Mouse (Mus musculus): ENCODE data around the gene Fdx1. TPM values are rescaled to one million over a fixed set of nuclear protein-coding genes. Genes with fewer than 3 reads are reported as not detected.

Fdx1 gene
- polyA plus RNA-seq, 1 experiment = 58.6 TPM

DNA sequence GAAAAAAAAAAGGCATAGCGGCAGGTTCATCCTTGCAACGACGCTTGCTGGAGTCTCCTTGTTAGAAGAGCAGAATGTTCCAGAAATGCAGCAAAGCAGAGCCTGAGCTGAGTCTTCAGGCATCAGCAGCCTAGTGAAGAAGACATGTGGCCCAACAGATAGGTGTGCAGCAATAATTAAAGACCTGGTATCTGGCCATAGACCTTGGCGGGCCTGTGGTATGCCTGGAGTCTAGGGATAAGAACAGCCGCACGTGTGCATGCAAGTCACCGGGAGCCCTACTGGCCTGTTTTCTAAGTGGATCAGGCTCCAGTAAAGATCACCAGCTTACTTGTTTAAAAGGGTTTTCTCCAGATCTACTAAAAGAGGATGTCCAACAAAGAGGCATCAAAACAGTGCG is 36.7 kb downstream of the Fdx1 start:
- Histone ChIP-seq H3K36me3 (ENCODE audit: control insufficient read depth, insufficient read depth, low read length) (no peaks in the 10 kb centered on the region), H3K27ac (ENCODE audit: control insufficient read depth, insufficient read depth, low read depth, low read length) (no peak overlapping the region), H3K4me1 (ENCODE audit: control insufficient read depth, insufficient read depth, low read length) (peaks cover 2% of the 10 kb centered on the region; the same call in 1 of the 2 replicates), H3K4me3 (ENCODE audit: control insufficient read depth, low read depth, low read length) (no peak overlapping the region), H3K27me3 (ENCODE audit: control insufficient read depth, insufficient read depth, low read length) (no peaks in the 10 kb centered on the region)
- TF ChIP-seq CTCF (IDR thresholded peaks at IDR 0.05; ENCODE audit: control insufficient read depth, insufficient read depth, insufficient replicate concordance, low read depth, low read length) (no peak), POLR2A (IDR thresholded peaks at IDR 0.05; ENCODE audit: control insufficient read depth, low read depth, low read length) (no peak)

DNA sequence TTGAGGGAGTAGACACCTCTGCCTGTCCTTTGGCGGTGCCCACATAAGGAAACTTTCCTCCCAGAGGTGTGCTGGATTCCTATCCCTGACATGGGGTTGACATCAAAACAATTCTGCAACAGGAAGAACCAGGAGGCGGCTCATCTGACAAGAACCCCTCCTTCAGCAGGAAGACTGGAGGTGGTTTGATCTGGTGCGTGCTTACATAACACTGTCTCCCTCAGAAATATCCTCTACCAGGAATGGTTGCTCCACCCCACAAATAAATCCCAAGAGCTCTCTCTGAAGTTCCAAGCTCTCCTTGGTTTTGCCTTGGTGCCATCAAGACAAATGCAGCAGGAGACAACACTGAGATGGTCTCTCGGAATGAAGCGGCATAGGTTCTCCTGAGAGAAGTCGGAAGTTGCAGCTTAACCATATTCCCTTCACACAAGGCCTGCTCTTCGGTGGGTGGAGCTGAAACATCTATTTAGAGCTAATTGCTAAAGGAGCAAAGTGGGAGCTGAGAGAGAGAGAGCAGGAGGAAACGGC is 38.7 kb downstream of the Fdx1 start:
- H3K27me3 ChIP-seq (ENCODE audit: control insufficient read depth, insufficient read depth, low read length) = no peaks in the 10 kb centered on the region
- no peak for TF ChIP-seq CTCF (IDR thresholded peaks at IDR 0.05; ENCODE audit: control insufficient read depth, insufficient read depth, insufficient replicate concordance, low read depth, low read length)
- H3K4me1 ChIP-seq (ENCODE audit: control insufficient read depth, insufficient read depth, low read length) = peaks cover 2% of the 10 kb centered on the region; the same call in 1 of the 2 replicates
- H3K4me3 ChIP-seq (ENCODE audit: control insufficient read depth, low read depth, low read length) = no peak overlapping the region
- no peak overlapping the region for H3K27ac ChIP-seq (ENCODE audit: control insufficient read depth, insufficient read depth, low read depth, low read length)
- no peaks in the 10 kb centered on the region for H3K36me3 ChIP-seq (ENCODE audit: control insufficient read depth, insufficient read depth, low read length)

DNA sequence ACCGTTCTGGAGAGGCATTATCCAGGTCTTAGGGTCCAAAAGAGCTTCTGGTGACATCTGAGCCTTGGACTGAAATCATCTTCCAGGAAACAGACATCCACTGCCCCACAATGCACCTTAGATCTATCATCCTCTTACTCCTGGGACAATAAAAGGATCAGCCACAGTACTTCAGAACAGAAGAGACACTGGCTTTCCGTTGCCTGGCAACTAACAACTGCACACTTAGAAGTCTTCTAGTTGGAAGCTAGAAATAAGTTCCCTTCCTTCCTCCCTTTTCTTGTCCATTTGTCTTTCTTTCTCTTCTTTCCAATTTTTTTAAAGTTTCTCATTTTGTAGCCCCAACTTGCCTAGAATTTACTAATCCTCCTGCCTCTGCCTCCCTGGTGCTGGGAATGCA is 40.6 kb downstream of the Fdx1 start:
- H3K27me3 ChIP-seq (ENCODE audit: control insufficient read depth, insufficient read depth, low read length) = no peaks in the 10 kb centered on the region
- no peak overlapping the region for H3K4me3 ChIP-seq (ENCODE audit: control insufficient read depth, low read depth, low read length)
- TF ChIP-seq CTCF (IDR thresholded peaks at IDR 0.05; ENCODE audit: control insufficient read depth, insufficient read depth, insufficient replicate concordance, low read depth, low read length) = no peak
- H3K36me3 ChIP-seq (ENCODE audit: control insufficient read depth, insufficient read depth, low read length) = no peaks in the 10 kb centered on the region
- H3K4me1 ChIP-seq (ENCODE audit: control insufficient read depth, insufficient read depth, low read length) = no peaks in the 10 kb centered on the region
- no peak overlapping the region for H3K27ac ChIP-seq (ENCODE audit: control insufficient read depth, insufficient read depth, low read depth, low read length)

DNA sequence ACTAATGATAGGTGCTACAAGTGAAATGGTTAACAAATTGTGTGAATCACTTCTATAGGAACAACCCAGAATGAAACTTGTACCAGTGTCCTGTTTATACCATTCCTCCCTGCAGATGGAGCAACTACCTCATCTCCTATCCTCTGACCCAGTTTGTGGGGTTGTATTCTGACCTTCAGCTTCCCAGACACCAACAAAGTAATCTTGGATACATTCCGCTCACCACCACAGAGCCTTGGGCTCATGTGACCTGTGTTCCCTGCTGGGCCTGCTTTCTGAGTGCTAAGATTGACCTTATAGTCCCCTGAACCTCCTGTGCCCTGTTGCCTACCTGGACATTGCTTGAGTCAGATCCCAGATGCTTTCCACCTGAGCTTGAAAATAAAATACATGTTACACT is 47.8 kb downstream of the Fdx1 start:
- TF ChIP-seq POLR2A (IDR thresholded peaks at IDR 0.05; ENCODE audit: control insufficient read depth, low read depth, low read length) (no peak), CTCF (IDR thresholded peaks at IDR 0.05; ENCODE audit: control insufficient read depth, insufficient read depth, insufficient replicate concordance, low read depth, low read length) (no peak)
- Histone ChIP-seq H3K27me3 (ENCODE audit: control insufficient read depth, insufficient read depth, low read length) (no peaks in the 10 kb centered on the region), H3K27ac (ENCODE audit: control insufficient read depth, insufficient read depth, low read depth, low read length) (no peak overlapping the region), H3K4me3 (ENCODE audit: control insufficient read depth, low read depth, low read length) (peak overlapping the region; percentile 55; the same call in 1 of the 2 replicates), H3K36me3 (ENCODE audit: control insufficient read depth, insufficient read depth, low read length) (no peaks in the 10 kb centered on the region), H3K4me1 (ENCODE audit: control insufficient read depth, insufficient read depth, low read length) (peaks cover 11% of the 10 kb centered on the region)

DNA sequence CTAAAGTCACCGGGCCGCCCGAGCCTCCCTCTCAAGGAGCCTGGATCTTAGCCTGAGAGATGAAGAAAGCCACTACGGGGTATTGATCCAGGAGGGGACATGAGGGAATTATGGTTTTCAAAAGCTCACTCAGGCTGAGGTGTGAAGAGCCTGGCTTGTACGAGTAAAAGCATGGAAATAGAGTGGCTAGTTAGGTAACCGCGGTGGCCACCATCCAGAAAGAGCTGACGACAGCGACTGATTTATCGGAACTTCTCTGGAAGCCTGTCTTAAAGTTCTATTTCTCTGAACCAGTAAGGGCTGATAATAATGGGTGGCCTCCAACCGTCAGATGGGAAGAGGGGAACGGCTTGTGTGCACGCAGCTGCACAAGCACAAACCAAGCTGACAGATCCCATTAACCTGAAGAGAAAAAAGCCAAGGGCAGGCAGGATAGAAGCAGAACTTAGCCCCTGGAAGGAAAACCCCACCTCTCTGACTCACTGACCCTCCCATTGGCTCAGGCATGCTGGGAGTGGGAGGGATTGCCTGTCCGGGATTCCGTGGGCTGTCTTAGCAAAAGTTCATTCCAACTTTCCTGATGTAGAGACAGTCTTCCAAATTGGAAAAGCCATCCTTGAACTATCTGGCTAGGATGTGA is 48.8 kb downstream of the Fdx1 start:
- peaks cover 11% of the 10 kb centered on the region for H3K4me1 ChIP-seq (ENCODE audit: control insufficient read depth, insufficient read depth, low read length)
- H3K4me3 ChIP-seq (ENCODE audit: control insufficient read depth, low read depth, low read length) = peak overlapping the region; percentile 82
- H3K36me3 ChIP-seq (ENCODE audit: control insufficient read depth, insufficient read depth, low read length) = no peaks in the 10 kb centered on the region
- H3K27ac ChIP-seq (ENCODE audit: control insufficient read depth, insufficient read depth, low read depth, low read length) = peak overlapping the region; percentile 33
- no peak for TF ChIP-seq POLR2A (IDR thresholded peaks at IDR 0.05; ENCODE audit: control insufficient read depth, low read depth, low read length)
- TF ChIP-seq CTCF (IDR thresholded peaks at IDR 0.05; ENCODE audit: control insufficient read depth, insufficient read depth, insufficient replicate concordance, low read depth, low read length) = no peak
- H3K27me3 ChIP-seq (ENCODE audit: control insufficient read depth, insufficient read depth, low read length) = no peaks in the 10 kb centered on the region

GRCm38 (mm10) chr9:51908838-51909237 is 54.5 kb downstream of the Fdx1 start:
- TF ChIP-seq CTCF (IDR thresholded peaks at IDR 0.05; ENCODE audit: control insufficient read depth, insufficient read depth, insufficient replicate concordance, low read depth, low read length) (peak; percentile 19; the same call in 1 of the 2 replicates), POLR2A (IDR thresholded peaks at IDR 0.05; ENCODE audit: control insufficient read depth, low read depth, low read length) (no peak)
- H3K27me3 ChIP-seq (ENCODE audit: control insufficient read depth, insufficient read depth, low read length) = no peaks in the 10 kb centered on the region
- no peak overlapping the region for H3K27ac ChIP-seq (ENCODE audit: control insufficient read depth, insufficient read depth, low read depth, low read length)

DNA sequence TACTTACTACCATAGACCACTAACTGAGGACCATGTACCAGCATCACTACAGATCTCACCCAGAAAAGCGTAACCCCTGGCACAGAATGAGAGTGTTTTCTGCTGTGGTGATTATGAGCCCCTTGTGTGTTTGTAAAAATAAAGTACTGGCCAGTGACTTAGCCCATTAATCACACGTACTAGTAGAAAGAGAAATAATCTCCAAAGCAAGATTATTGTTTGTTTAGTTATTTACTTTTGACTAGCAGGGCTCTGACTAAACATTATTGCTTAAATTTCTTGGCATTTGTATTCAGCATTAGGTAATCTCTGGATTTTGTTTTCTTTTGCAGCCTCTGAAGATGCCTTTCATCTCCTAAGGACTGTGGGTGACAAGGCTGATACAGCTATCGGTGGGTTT is 55.1 kb downstream of the Fdx1 start:
- Histone ChIP-seq H3K27ac (ENCODE audit: control insufficient read depth, insufficient read depth, low read depth, low read length) (no peak overlapping the region), H3K36me3 (ENCODE audit: control insufficient read depth, insufficient read depth, low read length) (no peaks in the 10 kb centered on the region), H3K4me3 (ENCODE audit: control insufficient read depth, low read depth, low read length) (no peak overlapping the region), H3K4me1 (ENCODE audit: control insufficient read depth, insufficient read depth, low read length) (no peaks in the 10 kb centered on the region), H3K27me3 (ENCODE audit: control insufficient read depth, insufficient read depth, low read length) (no peaks in the 10 kb centered on the region)
- TF ChIP-seq CTCF (IDR thresholded peaks at IDR 0.05; ENCODE audit: control insufficient read depth, insufficient read depth, insufficient replicate concordance, low read depth, low read length) = no peak
- TF ChIP-seq POLR2A (IDR thresholded peaks at IDR 0.05; ENCODE audit: control insufficient read depth, low read depth, low read length) = no peak

More at GRCm38 (mm10) chr9:51908838-51909237, 54.5 kb downstream of the Fdx1 start:
- Histone ChIP-seq H3K36me3 (ENCODE audit: control insufficient read depth, insufficient read depth, low read length) (no peaks in the 10 kb centered on the region), H3K4me3 (ENCODE audit: control insufficient read depth, low read depth, low read length) (no peak overlapping the region), H3K4me1 (ENCODE audit: control insufficient read depth, insufficient read depth, low read length) (no peaks in the 10 kb centered on the region; the same call in 1 of the 2 replicates)

Data from testis, adult 2 months (tissue).